Mouse (Mus musculus) gastrocnemius, adult 18-20 months (tissue): Measurements from ENCODE around the gene Mansc4. TPM values are rescaled to one million over a fixed set of nuclear protein-coding genes. Genes with fewer than 3 reads are reported as not detected.
A peak's percentile ranks its signal among the peaks of the same experiment; 100 is the strongest.

ENCODE experiments used
- DNase-seq: peaks from one replicate; pipeline ENCODE4 v3.0.0; 2021; ENCODE audit warnings: low spot score
- total RNA-seq, 2 experiments: library from RNA; stranded (reverse); gene quantifications; 2 replicates each; pipeline ENCODE4 v1.2.3; 2021

Mansc4 gene
- total RNA-seq, 2 experiments from 2014 or later, result 0.21 TPM; not detected in 1

GRCm38 (mm10) chr6:147079919-147080318 is 6.9 kb downstream of the Mansc4 start:
- no peak for DNase-seq

GRCm38 (mm10) chr6:147076878-147077277 is 10.0 kb downstream of the Mansc4 start:
- no peak for DNase-seq

GRCm38 (mm10) chr6:147075808-147076387 is 10.9 kb downstream of the Mansc4 start:
- no peak for DNase-seq

GRCm38 (mm10) chr6:147064944-147065261 is 21.9 kb downstream of the Mansc4 start:
- DNase-seq, result peak; percentile 90

- no peak for DNase-seq
These were observed 22.4 kb downstream of the Mansc4 start for GRCm38 (mm10) chr6:147064226-147064943.

GRCm38 (mm10) chr6:147062694-147063093 is 24.1 kb downstream of the Mansc4 start:
- peak; percentile 44 for DNase-seq

- DNase-seq, result no peak
These were observed 24.8 kb downstream of the Mansc4 start for GRCm38 (mm10) chr6:147062034-147062433.

- DNase-seq, result no peak
These were observed 25.2 kb downstream of the Mansc4 start for GRCm38 (mm10) chr6:147061630-147062029.

GRCm38 (mm10) chr6:147059326-147059725 is 27.5 kb downstream of the Mansc4 start:
- DNase-seq, result no peak

GRCm38 (mm10) chr6:147055374-147055977 is 31.4 kb downstream of the Mansc4 start:
- no peak for DNase-seq

GRCm38 (mm10) chr6:147053785-147054646 is 32.8 kb downstream of the Mansc4 start:
- no peak for DNase-seq

- DNase-seq, result no peak
These were observed 34.4 kb downstream of the Mansc4 start for GRCm38 (mm10) chr6:147052440-147052839.

GRCm38 (mm10) chr6:147051666-147052065 is 35.2 kb downstream of the Mansc4 start:
- DNase-seq, result no peak

- DNase-seq, result no peak
These were observed 37.5 kb downstream of the Mansc4 start for GRCm38 (mm10) chr6:147049239-147049805.

GRCm38 (mm10) chr6:147043633-147044032 is 43.2 kb downstream of the Mansc4 start:
- DNase-seq, result no peak

GRCm38 (mm10) chr6:147042291-147043290 is 44.2 kb downstream of the Mansc4 start, which contains the start of gene Mrps35:
Gene Mrps35, plus strand, starts transcription at chr6:147042764.
- DNase-seq, result peak; percentile 87

GRCm38 (mm10) chr6:147032303-147032925 is 54.4 kb downstream of the Mansc4 start, which contains the start of gene Rep15:
Gene Rep15, plus strand, starts transcription at chr6:147032584.
- DNase-seq, result no peak

GRCm38 (mm10) chr6:147030096-147030885 is 56.5 kb downstream of the Mansc4 start:
- DNase-seq, result no peak

- peak; percentile 18 for DNase-seq
These were observed 57.2 kb downstream of the Mansc4 start for GRCm38 (mm10) chr6:147029591-147029990.
